Mouse (Mus musculus): ENCODE results near the gene Lrrn2. TPM values are rescaled to one million over a fixed set of nuclear protein-coding genes. Genes with fewer than 3 reads are reported as not detected.

Lrrn2 gene
- total and polyA plus RNA-seq, 2 experiments from 2014 or later: 48.9 to 76.6 TPM

- Histone ChIP-seq H3K27me3 (ENCODE audit: insufficient read depth, low read length) (no peaks in the 10 kb centered on the region), H3K4me2 (ENCODE audit: low read depth, low read length, poor library complexity, severe bottlenecking) (no peak overlapping the region), H3K4me3 (ENCODE audit: low read depth, low read length) (no peak overlapping the region), H3K27ac (ENCODE audit: low read depth, low read length) (0 out of 2 replicates have a peak overlapping the region, but pooled peaks have one; percentile 26), H3K9ac (replicated peaks; ENCODE audit: low read length, poor library complexity, severe bottlenecking) (no peak overlapping the region), H3K4me1 (ENCODE audit: insufficient read depth, low read length) (peaks cover 12% of the 10 kb centered on the region; the same call in 1 of the 2 replicates), H3K36me3 (ENCODE audit: insufficient read depth, low read length) (peaks cover 10% of the 10 kb centered on the region; the same call in 1 of the 2 replicates), H3K9me3 (ENCODE audit: low read length) (no peaks in the 10 kb centered on the region)
- WGBS: 56% methylated on average over 11 of the region's 11 CpGs
- TF ChIP-seq CTCF (IDR thresholded peaks at IDR 0.05): no peak
- ATAC-seq (ENCODE audit: low FRiP score) (0 out of 2 replicates have a peak, but pooled peaks have one; percentile 42), DNase-seq (ENCODE audit: low spot score) (peak; percentile 77)
These were observed 10.2 kb downstream of the Lrrn2 start for GRCm38 (mm10) chr1:132890161-132890794.

GRCm38 (mm10) chr1:132892065-132892464 is 12.0 kb downstream of the Lrrn2 start:
- ATAC-seq (ENCODE audit: low FRiP score) (no peak), DNase-seq (ENCODE audit: low spot score) (no peak)
- WGBS: 92% methylated on average over 2 of the region's 2 CpGs

GRCm38 (mm10) chr1:132893311-132894077 is 13.4 kb downstream of the Lrrn2 start:
- peaks cover 12% of the 10 kb centered on the region; the same call in 1 of the 2 replicates for H3K4me1 ChIP-seq (ENCODE audit: insufficient read depth, low read length)
- H3K36me3 ChIP-seq (ENCODE audit: insufficient read depth, low read length): peaks cover 12% of the 10 kb centered on the region; the same call in 1 of the 2 replicates
- no peaks in the 10 kb centered on the region for H3K27me3 ChIP-seq (ENCODE audit: insufficient read depth, low read length)
- WGBS: 80% methylated on average over 17 of the region's 17 CpGs
- H3K27ac ChIP-seq (ENCODE audit: low read depth, low read length): no peak overlapping the region
- ATAC-seq (ENCODE audit: low FRiP score): no peak
- no peak for DNase-seq (ENCODE audit: low spot score)
- no peak overlapping the region for H3K4me3 ChIP-seq (ENCODE audit: low read depth, low read length)
- no peak for TF ChIP-seq CTCF (IDR thresholded peaks at IDR 0.05)
- H3K9ac ChIP-seq (replicated peaks; ENCODE audit: low read length, poor library complexity, severe bottlenecking): no peak overlapping the region
- no peaks in the 10 kb centered on the region for H3K9me3 ChIP-seq (ENCODE audit: low read length)
- H3K4me2 ChIP-seq (ENCODE audit: low read depth, low read length, poor library complexity, severe bottlenecking): no peak overlapping the region

More at GRCm38 (mm10) chr1:132892065-132892464, 12.0 kb downstream of the Lrrn2 start:
- no peak overlapping the region for H3K9ac ChIP-seq (replicated peaks; ENCODE audit: low read length, poor library complexity, severe bottlenecking)
- no peak overlapping the region for H3K27ac ChIP-seq (ENCODE audit: low read depth, low read length)
- H3K4me1 ChIP-seq (ENCODE audit: insufficient read depth, low read length): peaks cover 12% of the 10 kb centered on the region; the same call in 1 of the 2 replicates
- TF ChIP-seq CTCF (IDR thresholded peaks at IDR 0.05): no peak
- H3K36me3 ChIP-seq (ENCODE audit: insufficient read depth, low read length): peaks cover 10% of the 10 kb centered on the region; the same call in 1 of the 2 replicates
- H3K27me3 ChIP-seq (ENCODE audit: insufficient read depth, low read length): no peaks in the 10 kb centered on the region
- no peak overlapping the region for H3K4me2 ChIP-seq (ENCODE audit: low read depth, low read length, poor library complexity, severe bottlenecking)
- H3K9me3 ChIP-seq (ENCODE audit: low read length): no peaks in the 10 kb centered on the region
- H3K4me3 ChIP-seq (ENCODE audit: low read depth, low read length): no peak overlapping the region

- ATAC-seq (ENCODE audit: low FRiP score) (no peak), DNase-seq (ENCODE audit: low spot score) (no peak)
- H3K9me3 ChIP-seq (ENCODE audit: low read length): no peaks in the 10 kb centered on the region
- 0 out of 2 replicates have a peak, but pooled peaks cover 5% of the 10 kb centered on the region for H3K36me3 ChIP-seq (ENCODE audit: insufficient read depth, low read length)
- peaks cover 8% of the 10 kb centered on the region; the same call in 1 of the 2 replicates for H3K4me1 ChIP-seq (ENCODE audit: insufficient read depth, low read length)
- no peaks in the 10 kb centered on the region for H3K27me3 ChIP-seq (ENCODE audit: insufficient read depth, low read length)
- 88% methylated on average over 6 of the region's 6 CpGs for WGBS
- H3K9ac ChIP-seq (replicated peaks; ENCODE audit: low read length, poor library complexity, severe bottlenecking): no peak overlapping the region
- no peak for TF ChIP-seq CTCF (IDR thresholded peaks at IDR 0.05)
- no peak overlapping the region for H3K4me3 ChIP-seq (ENCODE audit: low read depth, low read length)
- H3K4me2 ChIP-seq (ENCODE audit: low read depth, low read length, poor library complexity, severe bottlenecking): no peak overlapping the region
- H3K27ac ChIP-seq (ENCODE audit: low read depth, low read length): peak overlapping the region; percentile 18; the same call in 1 of the 2 replicates
These were observed 19.0 kb downstream of the Lrrn2 start for GRCm38 (mm10) chr1:132899029-132899428.

DNA sequence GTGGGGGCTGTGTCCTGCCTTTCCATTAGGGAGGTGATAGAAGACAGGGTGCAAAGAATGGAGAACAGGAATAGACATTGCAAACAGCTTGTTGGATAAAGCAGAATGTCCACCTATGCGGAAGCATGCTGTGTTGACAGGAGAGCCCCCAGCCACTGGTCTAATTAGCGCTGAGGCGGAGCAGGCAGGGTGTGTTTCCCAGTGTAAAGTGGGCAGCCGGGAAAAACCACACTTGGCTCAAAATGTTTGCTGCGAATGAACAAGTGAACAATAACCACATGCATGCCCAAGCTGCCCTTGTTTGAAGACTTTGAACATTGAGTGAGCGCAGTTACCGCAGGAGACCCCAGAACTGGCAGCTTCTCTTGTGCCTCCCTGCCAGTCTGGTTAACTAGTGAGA is 19.6 kb downstream of the Lrrn2 start:
- no peak for DNase-seq (ENCODE audit: low spot score)
- Histone ChIP-seq H3K9ac (replicated peaks; ENCODE audit: low read length, poor library complexity, severe bottlenecking) (no peak overlapping the region), H3K4me3 (ENCODE audit: low read depth, low read length) (no peak overlapping the region), H3K9me3 (ENCODE audit: low read length) (no peaks in the 10 kb centered on the region), H3K27ac (ENCODE audit: low read depth, low read length) (peak overlapping the region; percentile 18; the same call in 1 of the 2 replicates), H3K4me1 (ENCODE audit: insufficient read depth, low read length) (peaks cover 8% of the 10 kb centered on the region; the same call in 1 of the 2 replicates), H3K4me2 (ENCODE audit: low read depth, low read length, poor library complexity, severe bottlenecking) (no peak overlapping the region), H3K36me3 (ENCODE audit: insufficient read depth, low read length) (0 out of 2 replicates have a peak, but pooled peaks cover 5% of the 10 kb centered on the region), H3K27me3 (ENCODE audit: insufficient read depth, low read length) (no peaks in the 10 kb centered on the region)
- ATAC-seq (ENCODE audit: low FRiP score): no peak
- WGBS: 79% methylated on average over 7 of the region's 7 CpGs
- no peak for TF ChIP-seq CTCF (IDR thresholded peaks at IDR 0.05)
